Mouse (Mus musculus): ENCODE results near the gene Enthd1.

DNA sequence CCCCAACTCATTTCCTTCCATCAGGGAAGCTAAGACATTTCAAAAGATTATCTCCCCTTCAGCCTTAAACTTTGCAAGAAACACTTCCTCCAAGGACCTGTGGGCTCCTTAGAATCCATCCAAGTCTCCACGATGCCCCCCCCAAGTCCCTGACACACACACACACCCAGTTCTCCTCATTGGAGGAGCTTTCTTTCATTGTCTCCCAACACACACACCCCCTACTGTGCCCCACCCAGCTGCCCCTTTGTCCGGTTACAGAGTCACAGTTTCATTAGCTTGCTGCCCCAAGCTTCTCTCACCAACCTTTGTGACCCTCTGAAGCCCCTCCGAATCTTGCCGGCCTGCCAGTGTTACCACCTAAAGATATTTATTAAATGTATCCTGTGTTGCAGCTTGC, 21.3 kb upstream of the Enthd1 start:
- TF ChIP-seq ELF1 (IDR thresholded peaks at IDR 0.05; ENCODE audit: low read depth, low read length): no peak
- TF ChIP-seq POLR2A (IDR thresholded peaks at IDR 0.05; ENCODE audit: low read depth, low read length): no peak
- no peak for TF ChIP-seq ZC3H11A (IDR thresholded peaks at IDR 0.05; ENCODE audit: low read depth, low read length)
- no peak for TF ChIP-seq CTCF (conservative IDR thresholded peaks at IDR 0.05 in 1 of 2, IDR thresholded peaks at IDR 0.05 in 1 of 2; ENCODE audit: low read depth in 2 of 2, low read length in 2 of 2)
- TF ChIP-seq ETS1 (conservative IDR thresholded peaks at IDR 0.05; ENCODE audit: low read depth, low read length): no peak
- TF ChIP-seq TCF12 (IDR thresholded peaks at IDR 0.05; ENCODE audit: low read depth, low read length): no peak
- TF ChIP-seq HCFC1 (IDR thresholded peaks at IDR 0.05; ENCODE audit: low read depth, low read length): no peak
- no peak for TF ChIP-seq E2F4 (IDR thresholded peaks at IDR 0.05; ENCODE audit: insufficient replicate concordance, low read depth, low read length)
- TF ChIP-seq CHD2 (IDR thresholded peaks at IDR 0.05; ENCODE audit: low read length): no peak
- TF ChIP-seq USF1 (IDR thresholded peaks at IDR 0.05; ENCODE audit: low read depth, low read length): no peak
- no peak for TF ChIP-seq POLR2AphosphoS2 (IDR thresholded peaks at IDR 0.05; ENCODE audit: low read depth, low read length)
- no peak for TF ChIP-seq UBTF (IDR thresholded peaks at IDR 0.05; ENCODE audit: low read depth, low read length)

All from CH12.LX (cell line).